Mouse (Mus musculus): Measurements from ENCODE around the gene Ebf1.

The Ebf1 gene

GRCm38 (mm10) chr11:44777331-44778310 lies 160.5 kb downstream of the Ebf1 start:
- ATAC-seq (ENCODE audit: low TSS enrichment) = no peak

- ATAC-seq (ENCODE audit: low TSS enrichment) = no peak
These were observed 161.9 kb downstream of the Ebf1 start for GRCm38 (mm10) chr11:44779030-44779429.

GRCm38 (mm10) chr11:44784255-44785029 lies 167.3 kb downstream of the Ebf1 start:
- ATAC-seq (ENCODE audit: low TSS enrichment) = no peak

DNA sequence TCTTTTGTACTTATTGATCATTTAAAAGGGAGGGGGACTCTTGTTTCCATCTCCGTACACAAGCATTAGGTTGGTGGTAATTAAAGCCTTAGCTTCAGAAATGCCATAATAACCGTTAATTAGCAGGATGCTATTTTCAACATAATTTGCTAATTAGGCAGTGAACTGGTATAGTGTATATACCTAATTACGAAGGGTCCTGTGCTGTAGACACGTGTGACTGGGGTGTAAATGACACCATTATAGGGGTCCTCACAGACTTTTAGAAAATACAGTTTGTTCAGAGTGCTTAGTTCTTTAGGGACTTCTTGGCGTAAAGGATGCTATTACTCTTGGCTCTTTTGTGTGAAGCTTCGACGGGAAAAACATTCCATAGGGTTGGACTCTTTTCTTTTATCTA lies 167.9 kb downstream of the Ebf1 start:
- no peak for ATAC-seq (ENCODE audit: low TSS enrichment)

DNA sequence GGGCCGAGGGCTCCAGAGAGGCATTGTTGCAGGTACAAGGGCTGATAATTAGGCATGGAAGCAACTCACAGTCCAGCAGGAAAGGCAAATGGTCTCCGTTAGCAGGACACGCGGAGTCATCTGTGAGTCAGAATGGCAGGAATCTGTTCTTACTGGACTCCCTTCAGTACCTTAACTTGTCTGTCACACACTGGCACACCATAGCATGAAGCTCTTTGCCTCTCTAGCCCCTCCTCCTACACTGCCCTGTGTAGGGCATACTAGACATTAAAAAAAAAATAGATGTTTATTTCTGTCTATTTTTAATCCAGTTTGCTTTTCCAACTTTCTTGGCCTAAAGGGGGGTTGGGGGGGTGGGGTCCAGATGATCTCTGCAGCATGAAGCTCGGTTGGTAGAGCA lies 168.4 kb downstream of the Ebf1 start:
- no peak for ATAC-seq (ENCODE audit: low TSS enrichment)

DNA sequence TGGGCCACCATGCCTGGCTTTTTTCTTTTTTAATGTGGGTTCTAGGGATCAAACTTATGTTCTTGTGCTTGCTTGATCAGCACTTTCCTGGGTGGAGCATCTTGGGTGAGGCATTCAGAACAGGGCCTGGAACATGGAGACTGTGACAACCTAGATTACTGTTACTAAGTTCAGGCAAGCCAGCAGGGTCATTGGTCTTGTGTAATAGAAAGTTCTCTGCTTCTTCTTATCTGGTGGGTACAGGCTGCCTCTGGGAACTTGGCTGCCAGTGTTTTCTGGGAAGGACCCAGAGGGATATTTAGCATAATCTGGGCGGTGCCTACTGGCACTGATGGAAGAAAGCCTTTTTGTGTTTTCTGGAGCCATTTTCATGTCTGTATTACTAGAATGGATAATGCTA lies 170.9 kb downstream of the Ebf1 start:
- no peak for ATAC-seq (ENCODE audit: low TSS enrichment)

- ATAC-seq (ENCODE audit: low TSS enrichment) = no peak
These were observed 175.7 kb downstream of the Ebf1 start for GRCm38 (mm10) chr11:44792816-44793215.

DNA sequence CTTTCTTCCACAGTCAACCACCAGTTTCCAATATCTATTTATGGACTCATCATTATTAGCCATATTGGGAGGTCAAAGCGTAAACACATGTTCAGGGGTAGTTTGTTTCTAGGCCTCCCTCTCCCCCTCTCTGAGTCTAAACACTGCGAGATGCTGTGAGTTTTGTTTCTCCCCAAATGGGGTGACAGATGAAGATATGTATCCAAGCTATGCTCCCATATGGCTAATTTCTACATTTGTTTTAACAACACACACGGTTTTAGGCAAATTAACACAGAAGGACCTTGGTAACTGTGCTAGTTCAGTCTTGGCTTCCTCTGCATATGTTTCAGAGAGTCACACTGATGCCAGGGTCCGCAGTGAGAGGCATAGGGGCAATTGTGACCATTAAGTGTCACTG lies 177.8 kb downstream of the Ebf1 start:
- ATAC-seq (ENCODE audit: low TSS enrichment) = no peak

DNA sequence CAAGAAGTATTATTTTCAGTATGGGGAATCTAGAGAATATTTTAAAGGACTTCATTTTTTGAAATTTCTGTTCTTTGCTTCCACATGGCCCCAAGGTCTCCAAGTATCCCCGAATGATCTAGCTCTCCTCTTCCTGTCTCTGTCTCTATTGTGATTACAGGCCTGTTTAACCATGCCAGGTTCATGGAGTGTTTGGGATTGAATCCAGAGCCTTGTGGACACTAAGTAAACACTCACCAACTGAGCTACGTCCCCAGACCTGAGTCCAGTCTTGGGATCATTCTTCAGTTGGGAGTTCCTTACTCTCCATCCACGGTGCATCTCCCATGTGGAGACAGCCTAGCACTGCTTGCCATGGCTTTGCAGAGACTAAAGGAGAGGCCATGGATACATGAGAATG lies 178.7 kb downstream of the Ebf1 start:
- no peak for ATAC-seq (ENCODE audit: low TSS enrichment)

- ATAC-seq (ENCODE audit: low TSS enrichment) = no peak
These were observed 181.2 kb downstream of the Ebf1 start for GRCm38 (mm10) chr11:44798270-44798669.

GRCm38 (mm10) chr11:44804046-44804445 lies 186.9 kb downstream of the Ebf1 start:
- no peak for ATAC-seq (ENCODE audit: low TSS enrichment)

- peak; percentile 67; the same call in 1 of the 2 replicates for ATAC-seq (ENCODE audit: low TSS enrichment)
These were observed 189.5 kb downstream of the Ebf1 start for GRCm38 (mm10) chr11:44806589-44806988.

GRCm38 (mm10) chr11:44808855-44809546 lies 191.9 kb downstream of the Ebf1 start:
- no peak for ATAC-seq (ENCODE audit: low TSS enrichment)

GRCm38 (mm10) chr11:44811007-44811406 lies 193.9 kb downstream of the Ebf1 start:
- ATAC-seq (ENCODE audit: low TSS enrichment) = no peak

GRCm38 (mm10) chr11:44812193-44812746 lies 195.2 kb downstream of the Ebf1 start:
- ATAC-seq (ENCODE audit: low TSS enrichment) = no peak

- ATAC-seq (ENCODE audit: low TSS enrichment) = no peak
These were observed 196.4 kb downstream of the Ebf1 start for GRCm38 (mm10) chr11:44813534-44813933.

DNA sequence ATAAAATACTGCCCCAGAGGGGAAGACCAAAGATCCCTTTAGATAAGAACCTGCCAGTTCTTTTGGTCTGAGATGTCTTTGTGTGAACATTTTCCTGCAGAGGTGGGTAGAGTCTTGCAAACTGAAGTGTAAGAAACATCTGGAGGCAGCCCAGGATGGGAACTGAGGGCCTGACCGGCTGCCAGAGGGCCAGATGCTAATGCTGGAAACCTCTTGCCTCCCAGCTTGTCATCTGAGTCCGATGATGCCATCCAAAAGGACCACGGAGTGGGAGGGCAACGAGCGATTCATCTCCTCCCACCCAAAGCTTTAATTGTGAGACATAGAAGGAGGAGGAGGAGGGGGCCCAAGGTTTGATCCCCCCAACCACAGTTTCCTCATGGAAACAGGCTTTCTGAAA lies 197.7 kb downstream of the Ebf1 start:
- ATAC-seq (ENCODE audit: low TSS enrichment) = no peak

DNA sequence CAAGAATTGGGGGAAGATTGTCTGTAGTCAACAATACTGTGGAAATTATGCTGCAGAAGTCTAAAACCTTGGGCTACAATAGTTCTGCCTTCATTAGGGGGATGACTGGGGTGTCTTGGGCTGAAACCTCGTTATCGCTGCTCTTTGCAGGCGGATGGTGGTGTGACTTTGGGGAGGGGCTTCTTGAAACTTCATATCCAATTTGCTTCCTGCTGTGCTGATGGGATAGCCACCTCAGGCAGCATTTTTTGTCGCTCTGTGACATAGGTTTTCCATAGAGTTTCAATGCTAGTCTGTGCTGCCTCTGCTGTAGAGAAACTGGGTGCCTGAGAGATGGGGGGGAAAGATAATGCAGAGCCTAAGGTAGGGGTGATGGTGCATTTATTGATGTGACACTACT lies 198.9 kb downstream of the Ebf1 start:
- no peak for ATAC-seq (ENCODE audit: low TSS enrichment)

GRCm38 (mm10) chr11:44822312-44822711 lies 205.2 kb downstream of the Ebf1 start:
- ATAC-seq (ENCODE audit: low TSS enrichment) = no peak

- ATAC-seq (ENCODE audit: low TSS enrichment) = no peak
These were observed 215.3 kb downstream of the Ebf1 start for GRCm38 (mm10) chr11:44832227-44832939.

GRCm38 (mm10) chr11:44832940-44833254 lies 215.8 kb downstream of the Ebf1 start:
- ATAC-seq (ENCODE audit: low TSS enrichment) = no peak

Measured in frontal cortex, adult (tissue).